Mouse (Mus musculus) bone marrow, adult 2 months (tissue): Measurements from ENCODE around the gene Itga5. TPM values are rescaled to one million over a fixed set of nuclear protein-coding genes. Genes with fewer than 3 reads are reported as not detected.

Experiments used
- H3K27ac ChIP-seq: fragments of 200-500 bp; 2 replicates; pipeline ENCODE4 v1.5.1; 2012; ENCODE audit warnings: low read depth, mild to moderate bottlenecking, control low read depth, inconsistent platforms, low read length; ENCODE audit not compliant: control insufficient read depth, poor library complexity, insufficient read depth
- H3K4me1 ChIP-seq: fragments of 200-500 bp; 2 replicates; pipeline ENCODE4 v1.6.1; 2011; ENCODE audit warnings: low read length; ENCODE audit not compliant: control insufficient read depth, insufficient read depth
- H3K4me3 ChIP-seq: fragments of 200-500 bp; replicated peaks from 2 replicates; pipeline ENCODE3; 2011; ENCODE audit warnings: mild to moderate bottlenecking, low read depth, low read length, control low read depth; ENCODE audit not compliant: control insufficient read depth
- CTCF ChIP-seq: fragments of 200-500 bp; IDR thresholded peaks from 2 replicates; pipeline ENCODE4 v1.5.1; 2011; ENCODE audit warnings: low read length, control low read depth; ENCODE audit not compliant: control insufficient read depth, insufficient read depth
- POLR2A ChIP-seq: fragments of 200-500 bp; IDR thresholded peaks from 2 replicates; pipeline ENCODE4 v1.6.1; 2011; ENCODE audit warnings: low read depth, mild to moderate bottlenecking, control low read depth, low read length, borderline replicate concordance; ENCODE audit not compliant: control insufficient read depth
- WGBS: fragments of 180-500 bp; shearing (Covaris S2); methylation state at CpG from one replicate; pipeline ENCODE4 v1.1.7; 2018; 5-methylcytosine and 5-hydroxymethylcytosine counted together
- polyA plus RNA-seq: library from polyadenylated mRNA; stranded (reverse); fragments of >200 nt; gene quantifications from 2 replicates; pipeline ENCODE4 v1.2.4, GENCODE M21; 2011; ENCODE audit warnings: low replicate concordance; ENCODE audit not compliant: missing spikeins, insufficient read depth, insufficient read length

Gene Itga5
- polyA plus RNA-seq, 1 experiment = 23.1 TPM

- Histone ChIP-seq H3K4me3 (no peak overlapping the region), H3K27ac (no peak overlapping the region), H3K4me1 (no peaks in the 10 kb centered on the region; the same call in 1 of the 2 replicates)
- TF ChIP-seq CTCF (no peak), POLR2A (no peak)
- WGBS = 43% methylated on average over 3 of the region's 3 CpGs
Observed at GRCm38 (mm10) chr15:103378665-103379356, 12.2 kb upstream of the Itga5 start.

GRCm38 (mm10) chr15:103377752-103378664, 11.4 kb upstream of the Itga5 start:
- Histone ChIP-seq H3K4me1 (no peaks in the 10 kb centered on the region; the same call in 1 of the 2 replicates), H3K27ac (no peak overlapping the region)
- WGBS = 36% methylated on average over 3 of the region's 3 CpGs

GRCm38 (mm10) chr15:103376837-103377269, 10.3 kb upstream of the Itga5 start:
- TF ChIP-seq CTCF = no peak
- H3K4me3 ChIP-seq = no peak overlapping the region
- 61% methylated on average over 8 of the region's 8 CpGs for WGBS
- H3K4me1 ChIP-seq = no peaks in the 10 kb centered on the region; the same call in 1 of the 2 replicates
- no peak overlapping the region for H3K27ac ChIP-seq

More at GRCm38 (mm10) chr15:103377752-103378664, 11.4 kb upstream of the Itga5 start:
- TF ChIP-seq CTCF = no peak
- TF ChIP-seq POLR2A = no peak
- no peak overlapping the region for H3K4me3 ChIP-seq

GRCm38 (mm10) chr15:103375112-103375800, 8.7 kb upstream of the Itga5 start:
- H3K4me1 ChIP-seq = no peaks in the 10 kb centered on the region; the same call in 1 of the 2 replicates
- TF ChIP-seq CTCF (no peak), POLR2A (no peak)
- WGBS = 55% methylated on average over 4 of the region's 4 CpGs

GRCm38 (mm10) chr15:103372461-103372860, 5.9 kb upstream of the Itga5 start:
- no peak overlapping the region for H3K27ac ChIP-seq
- H3K4me3 ChIP-seq = no peak overlapping the region
- TF ChIP-seq CTCF = no peak
- TF ChIP-seq POLR2A = no peak
- no peaks in the 10 kb centered on the region; the same call in 1 of the 2 replicates for H3K4me1 ChIP-seq

More at GRCm38 (mm10) chr15:103375112-103375800, 8.7 kb upstream of the Itga5 start:
- Histone ChIP-seq H3K4me3 (no peak overlapping the region), H3K27ac (no peak overlapping the region)

GRCm38 (mm10) chr15:103371741-103372140, 5.2 kb upstream of the Itga5 start:
- TF ChIP-seq POLR2A (no peak), CTCF (no peak)

GRCm38 (mm10) chr15:103371208-103371607, 4.6 kb upstream of the Itga5 start:
- Histone ChIP-seq H3K4me3 (no peak overlapping the region), H3K27ac (no peak overlapping the region), H3K4me1 (no peaks in the 10 kb centered on the region; the same call in 1 of the 2 replicates)
- no peak for TF ChIP-seq CTCF
- no peak for TF ChIP-seq POLR2A
- 54% methylated on average over 2 of the region's 2 CpGs for WGBS

More at GRCm38 (mm10) chr15:103371741-103372140, 5.2 kb upstream of the Itga5 start:
- no peak overlapping the region for H3K4me3 ChIP-seq
- 94% methylated on average over 1 of the region's 1 CpGs for WGBS
- no peaks in the 10 kb centered on the region; the same call in 1 of the 2 replicates for H3K4me1 ChIP-seq
- H3K27ac ChIP-seq = no peak overlapping the region
